Mouse (Mus musculus) natural killer cell, adult 2 months (primary cell): ENCODE measurements at regions not wholly inside any gene's neighbourhood (a gene's known extent, or its start where the extent isn't known, plus 50 kb on each side); places are given as distances from the start of the nearest gene placed in this dataset.

Source experiments
- DNase-seq, 2 experiments: peaks; one replicate each; pipeline ENCODE4 v3.0.0; 2022; ENCODE audit warnings: low spot score in 2 of 2

- DNase-seq: no peak
These were observed 143.3 kb upstream of the Fndc3a start for GRCm38 (mm10) chr14:72853104-72853503.

DNA sequence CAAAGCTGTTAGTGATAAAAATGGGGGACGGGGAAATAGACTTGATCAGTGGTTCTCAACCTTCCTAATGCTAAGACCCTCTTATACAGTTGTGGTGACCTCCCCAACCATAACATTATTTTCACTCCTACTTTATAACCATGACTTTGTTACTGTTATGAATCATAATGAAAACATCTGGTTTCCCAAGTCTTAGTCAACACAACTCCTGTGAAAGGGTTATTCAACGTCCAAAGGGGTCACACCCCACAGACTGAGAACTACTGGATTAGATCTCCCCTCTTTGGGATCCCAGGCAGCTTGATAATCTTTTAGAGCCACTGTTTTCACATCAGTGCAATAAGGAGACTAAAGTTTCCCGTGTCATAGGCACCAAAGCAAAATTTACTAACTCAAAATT lies 141.1 kb upstream of the Fndc3a start:
- DNase-seq: no peak

DNA sequence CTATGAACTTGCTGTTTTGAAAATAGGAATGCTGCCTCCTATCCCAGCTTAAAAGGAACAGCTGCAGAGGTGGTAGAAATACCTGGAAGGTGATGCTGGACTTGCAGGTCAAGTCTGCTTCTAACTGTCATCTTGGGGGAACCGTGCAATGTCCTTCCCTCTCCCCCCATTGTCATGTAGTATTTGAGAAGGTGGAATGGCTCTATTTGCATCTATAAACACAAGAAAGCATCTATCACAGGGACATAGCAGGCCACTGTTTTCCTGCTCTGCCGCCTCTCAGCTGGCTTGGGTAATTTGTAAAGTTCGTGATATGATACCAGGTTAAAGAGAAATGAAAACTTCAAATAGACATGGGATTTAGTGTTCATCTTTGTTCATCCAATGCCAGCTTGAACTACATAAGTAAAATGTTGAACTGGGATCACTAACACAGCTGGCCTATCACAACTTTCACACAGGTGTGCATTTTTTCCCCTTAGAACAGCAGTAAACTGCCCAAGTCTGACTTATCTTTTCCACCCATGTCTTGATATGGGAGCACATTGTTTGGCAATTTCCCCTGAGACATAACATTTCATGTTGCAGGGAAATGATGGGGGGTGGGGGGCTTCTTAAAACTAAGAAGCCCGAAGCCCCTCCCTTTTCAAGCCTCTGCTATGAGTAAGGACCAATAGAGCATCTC lies 138.6 kb upstream of the Fndc3a start:
- DNase-seq: no peak

- no peak for DNase-seq
These were observed 137.7 kb upstream of the Fndc3a start for GRCm38 (mm10) chr14:72847466-72847865.

DNA sequence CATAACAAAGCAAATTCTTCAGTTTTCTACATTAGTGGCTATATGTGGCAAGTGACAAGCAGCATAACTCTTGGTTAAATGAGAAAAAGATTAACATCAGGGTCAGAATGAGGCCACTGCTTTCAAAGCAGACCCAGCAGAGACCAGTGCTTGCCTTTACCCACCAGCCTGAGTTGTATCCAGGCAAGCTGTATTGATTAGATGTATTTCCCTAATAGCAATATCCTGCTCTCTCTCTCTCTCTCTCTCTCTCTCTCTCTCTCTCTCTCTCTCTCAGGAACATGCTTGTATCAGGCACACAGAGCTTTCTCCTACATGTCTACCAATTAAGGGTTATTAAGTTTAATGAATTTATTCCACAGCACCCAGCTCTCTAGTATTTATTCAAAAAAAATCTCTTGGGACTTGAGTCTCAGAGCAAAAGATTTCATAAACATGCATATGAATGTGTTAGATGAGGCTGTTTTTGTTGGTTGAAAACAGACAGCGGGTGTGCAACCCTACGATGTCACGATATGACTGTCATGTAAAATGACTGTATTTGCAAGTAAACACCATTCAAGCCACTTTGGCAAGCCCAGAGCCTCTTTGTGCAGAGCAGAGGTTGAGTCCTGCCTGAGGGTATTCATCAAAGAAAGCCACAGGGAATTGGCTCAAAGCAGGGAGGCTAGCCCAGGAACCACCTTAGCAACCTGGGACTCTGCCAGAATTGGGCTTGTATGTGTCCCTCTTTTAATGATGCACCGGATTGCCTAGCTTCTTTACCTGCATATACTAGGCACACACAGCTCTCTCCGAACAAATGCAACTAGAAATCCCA lies 136.0 kb upstream of the Fndc3a start:
- no peak for DNase-seq

DNA sequence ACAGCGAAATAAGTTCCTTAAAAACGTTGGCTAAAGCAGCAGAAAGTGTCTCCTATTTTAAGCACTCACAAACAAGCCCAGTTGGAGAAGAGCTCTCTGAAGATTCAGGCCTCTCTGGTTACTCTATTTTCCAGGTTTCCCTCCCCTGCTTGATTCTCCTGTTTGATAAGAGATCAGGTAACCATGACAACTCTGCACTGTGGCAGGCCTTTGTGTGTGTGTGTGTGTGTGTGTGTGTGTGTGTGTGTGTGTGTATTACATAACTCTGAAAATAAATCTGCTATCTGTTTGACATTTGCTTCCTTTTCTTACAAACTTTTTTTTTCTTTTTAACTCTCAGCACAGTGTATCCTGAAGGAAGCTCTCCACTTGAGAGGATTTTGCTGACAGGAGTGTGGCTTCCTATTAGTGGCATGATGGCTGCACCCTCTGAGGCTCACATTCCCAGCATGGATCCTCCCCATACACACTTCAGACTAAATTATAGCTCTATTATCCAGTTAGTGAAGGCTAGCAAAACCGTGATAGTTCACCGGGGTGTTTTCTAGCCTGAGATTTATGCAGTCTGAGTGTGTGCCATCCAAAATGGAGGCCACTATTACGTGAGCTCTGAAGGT lies 135.1 kb upstream of the Fndc3a start:
- DNase-seq: no peak

- no peak for DNase-seq
These were observed 131.9 kb upstream of the Fndc3a start for GRCm38 (mm10) chr14:72841753-72842152.

DNA sequence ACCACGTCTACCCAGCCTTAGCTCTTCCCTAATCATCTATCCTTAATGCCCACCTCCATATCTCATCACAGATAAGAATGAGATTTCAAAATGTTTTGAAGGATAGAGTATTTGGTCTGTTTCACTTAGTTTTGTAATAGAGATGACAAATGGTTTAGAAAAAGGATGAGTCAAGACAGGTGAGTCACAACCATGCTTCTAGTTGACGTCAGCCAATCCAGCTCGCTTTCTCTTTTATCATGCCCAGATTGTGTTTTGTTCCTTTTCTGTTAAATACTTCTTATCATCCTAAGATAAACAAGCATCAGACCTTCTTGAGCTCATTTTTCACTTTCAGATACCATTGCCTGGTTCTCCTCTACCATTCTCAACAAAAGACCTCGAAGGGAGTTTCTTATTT lies 125.4 kb upstream of the Fndc3a start:
- DNase-seq: no peak

DNA sequence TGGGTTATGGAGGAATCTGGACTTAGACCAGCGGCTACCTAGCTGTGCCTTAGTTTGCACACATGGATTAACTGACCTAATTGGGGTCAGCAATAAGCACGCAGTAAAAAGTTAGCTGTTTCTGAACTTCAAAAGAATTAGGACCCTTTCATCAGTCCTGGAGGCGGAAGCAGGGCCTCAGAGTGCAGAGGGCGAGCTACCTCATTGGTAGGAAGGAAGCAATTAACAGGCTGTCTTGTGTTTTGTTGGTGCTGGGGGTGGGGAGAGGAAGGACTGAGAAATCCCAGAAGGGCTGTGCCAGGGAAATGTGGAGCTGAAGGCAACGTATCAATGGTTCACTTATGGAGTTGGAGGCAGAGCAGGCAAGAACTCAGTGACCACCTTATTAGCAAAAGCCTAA lies 119.5 kb upstream of the Fndc3a start:
- no peak for DNase-seq

DNA sequence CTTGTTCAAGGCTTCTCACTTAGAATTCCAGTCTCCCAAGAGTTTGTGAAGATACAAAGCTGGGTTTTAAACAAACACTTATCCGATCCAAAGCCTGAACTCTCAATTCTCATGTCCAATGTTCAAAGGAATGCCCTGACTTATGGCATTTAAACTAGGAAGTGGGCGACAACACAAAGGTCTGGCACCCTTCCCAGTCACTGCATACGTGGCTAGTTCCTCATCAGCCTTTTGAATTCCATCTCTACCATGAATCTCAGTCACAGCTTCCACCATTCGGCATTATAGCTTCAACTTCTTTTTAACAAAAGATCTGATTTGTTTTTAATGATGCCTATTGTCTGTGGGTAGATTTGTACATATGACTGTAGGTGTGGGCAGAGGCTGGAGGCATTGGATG lies 115.7 kb upstream of the Fndc3a start:
- DNase-seq: no peak

GRCm38 (mm10) chr14:72822231-72822615 lies 112.4 kb upstream of the Fndc3a start:
- no peak for DNase-seq

DNA sequence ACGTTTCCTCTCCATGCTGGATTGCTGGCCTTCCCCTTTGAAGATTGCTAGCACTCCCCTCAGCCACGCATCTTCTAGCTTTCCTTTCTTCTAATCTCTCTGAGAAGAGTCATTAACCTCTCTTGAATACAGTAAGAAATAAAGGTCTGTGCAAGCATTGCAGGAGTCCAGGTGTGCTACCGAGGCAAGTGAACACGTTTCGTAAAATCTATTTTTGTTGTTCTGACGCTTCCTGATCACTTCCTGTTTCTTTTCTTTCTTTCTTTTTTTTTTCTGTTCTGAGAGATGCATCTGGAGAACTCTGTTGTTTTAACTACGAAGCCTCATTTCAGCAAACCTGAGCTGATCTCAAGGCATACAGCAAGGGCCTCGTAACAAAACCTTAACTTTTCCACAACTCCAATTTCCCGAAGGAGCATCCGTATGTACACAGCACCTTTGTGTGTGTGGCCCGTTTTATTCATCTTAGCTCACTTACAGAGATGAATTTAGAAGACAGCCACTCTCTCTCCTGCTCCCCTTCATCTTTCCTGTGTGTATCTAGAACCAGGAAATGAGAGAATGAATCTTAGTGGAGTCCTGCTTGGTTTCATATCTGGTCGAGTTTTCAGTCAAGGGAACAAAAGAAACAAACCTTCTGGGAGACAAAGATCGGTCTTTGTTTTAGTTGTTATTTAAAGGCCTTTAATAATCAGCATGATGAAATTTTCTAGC lies 111.9 kb upstream of the Fndc3a start:
- DNase-seq: no peak

GRCm38 (mm10) chr14:72819037-72819436 lies 109.2 kb upstream of the Fndc3a start:
- DNase-seq: no peak

GRCm38 (mm10) chr14:72817764-72818163 lies 108.0 kb upstream of the Fndc3a start:
- no peak for DNase-seq

DNA sequence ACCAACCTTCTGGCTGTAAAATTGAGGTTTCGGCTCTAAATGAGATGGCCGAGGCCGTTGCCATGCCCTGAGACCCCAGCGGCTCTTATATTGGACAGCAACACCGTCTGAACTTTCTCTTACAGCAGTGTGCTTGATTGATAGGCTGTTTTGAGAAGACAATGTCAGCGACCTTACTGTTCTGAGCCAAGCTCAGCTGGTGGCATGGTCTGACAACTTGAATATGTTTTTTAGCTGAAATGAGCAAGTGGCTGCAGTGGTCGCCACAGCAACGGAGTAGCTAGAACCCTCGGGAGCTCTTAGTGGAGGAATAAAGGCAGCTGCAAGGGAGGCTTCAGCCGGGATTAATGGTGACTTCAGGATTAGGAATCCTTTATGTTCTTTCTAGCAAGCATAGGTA lies 107.0 kb upstream of the Fndc3a start:
- no peak for DNase-seq

DNA sequence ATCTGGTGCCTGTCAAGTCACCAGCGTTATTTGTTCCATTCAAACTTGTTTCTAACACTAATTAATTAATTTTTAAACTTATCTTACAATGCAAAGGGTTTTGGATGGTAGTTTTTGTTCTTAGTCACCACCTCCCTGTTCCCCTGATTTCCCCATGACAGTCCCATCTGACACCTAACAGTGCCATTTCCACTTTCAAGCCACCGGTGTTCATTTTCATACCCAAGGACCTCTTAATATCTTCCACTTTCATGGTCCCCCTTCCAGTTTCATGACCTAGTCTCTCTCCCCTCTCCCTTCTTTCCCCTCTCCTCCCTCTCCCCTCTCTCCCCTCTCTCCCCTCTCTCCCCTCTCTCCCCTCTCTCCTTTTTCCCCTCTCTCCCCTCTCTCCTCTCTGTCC lies 99.3 kb upstream of the Fndc3a start:
- DNase-seq: no peak

DNA sequence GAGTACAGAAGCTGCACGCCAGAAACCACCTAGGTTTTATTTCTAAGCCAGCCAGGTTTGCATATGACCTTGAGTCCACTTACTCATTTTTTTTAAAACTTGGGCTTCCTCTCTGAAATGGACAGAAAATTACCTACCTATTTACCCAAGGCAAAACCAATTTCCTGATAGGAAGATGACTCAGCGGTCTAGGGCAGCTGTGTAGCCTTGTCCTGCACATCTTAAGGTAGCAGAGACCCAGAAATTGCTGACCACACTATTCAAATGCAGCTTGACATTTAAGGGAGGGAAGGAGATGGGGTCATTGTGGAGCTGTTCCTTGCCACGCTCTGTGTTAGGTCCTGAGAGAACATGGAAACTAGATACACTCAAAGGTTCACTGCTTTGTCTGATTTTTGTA lies 98.1 kb upstream of the Fndc3a start:
- DNase-seq: no peak

GRCm38 (mm10) chr14:72807286-72807685 lies 97.5 kb upstream of the Fndc3a start:
- no peak for DNase-seq

GRCm38 (mm10) chr14:72806598-72806997 lies 96.8 kb upstream of the Fndc3a start:
- DNase-seq: no peak

- no peak for DNase-seq
These were observed 93.8 kb upstream of the Fndc3a start for GRCm38 (mm10) chr14:72803579-72803978.

- DNase-seq: no peak
These were observed 80.9 kb upstream of the Fndc3a start for GRCm38 (mm10) chr14:72790654-72791053.

DNA sequence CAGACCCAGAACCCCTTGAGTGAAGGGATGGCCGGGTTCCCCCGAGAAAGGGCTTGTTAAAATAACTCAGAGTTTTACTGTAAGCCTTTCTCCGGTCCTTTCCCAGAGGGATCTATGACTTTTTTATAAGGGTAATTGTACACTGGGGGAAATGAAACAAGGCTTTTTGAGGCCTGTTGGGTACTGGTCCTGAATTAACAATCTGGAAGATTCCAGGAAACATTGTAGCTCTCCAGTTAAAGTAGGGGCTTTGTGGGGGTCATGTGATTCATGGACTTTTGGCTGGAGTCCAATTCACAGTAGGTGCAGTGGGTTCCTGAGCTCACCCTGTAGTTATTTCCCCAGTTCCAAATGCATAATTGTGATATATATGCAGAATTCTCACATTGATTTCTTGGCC lies 77.1 kb upstream of the Fndc3a start:
- DNase-seq: no peak
